Mouse (Mus musculus) liver, embryonic 16.5 days (tissue): ENCODE data around the gene Klf14. TPM values are rescaled to one million over a fixed set of nuclear protein-coding genes. Genes with fewer than 3 reads are reported as not detected.

Experiments
- polyA plus RNA-seq: library from polyadenylated mRNA; unstranded; fragments of >200 nt; fragmentation: Nextera tagmentation; extraction: Ambion mirVana; gene quantifications from 2 replicates; pipeline ENCODE4 v1.2.1, GENCODE M21; 2015

The Klf14 gene
- polyA plus RNA-seq, 1 experiment from 2014 or later = 0.38 TPM

Other genes with a start within 250 kb of the Klf14 start
- gene Mest, start 235.5 kb downstream of the Klf14 start, polyA plus RNA-seq = 172 and 190 TPM in 2 replicates
- gene Copg2, start 62.3 kb downstream of the Klf14 start, polyA plus RNA-seq = 5.4 and 5.8 TPM in 2 replicates
- not detected in 2 replicates for gene Tsga13, start 43.5 kb downstream of the Klf14 start, polyA plus RNA-seq